Mouse (Mus musculus): ENCODE measurements at regions not wholly inside any gene's neighbourhood (a gene's known extent, or its start where the extent isn't known, plus 50 kb on each side); places are given as distances from the start of the nearest gene placed in this dataset.
A peak's percentile ranks its signal among the peaks of the same experiment; 100 is the strongest.

GRCm38 (mm10) chr12:32273474-32273873 is 65.0 kb upstream of the Pik3cg start:
- no peak for ATAC-seq (ENCODE audit: low FRiP score)
- WGBS, result 100% methylated on average over 1 of the region's 1 CpGs

GRCm38 (mm10) chr12:32279861-32280260 is 71.4 kb upstream of the Pik3cg start:
- ATAC-seq (ENCODE audit: low FRiP score) (no peak), DNase-seq (ENCODE audit: low spot score) (no peak)
- H3K9me3 ChIP-seq (ENCODE audit: control insufficient read depth, low read length), result no peaks in the 10 kb centered on the region
- H3K4me2 ChIP-seq (replicated peaks), result no peak overlapping the region
- no peaks in the 10 kb centered on the region for H3K4me1 ChIP-seq (replicated peaks; ENCODE audit: control insufficient read depth, insufficient read depth, low read length)
- H3K27me3 ChIP-seq (ENCODE audit: control insufficient read depth, insufficient read depth, low read length), result no peaks in the 10 kb centered on the region
- no peak overlapping the region for H3K9ac ChIP-seq
- H3K4me3 ChIP-seq (replicated peaks; ENCODE audit: low read length), result no peak overlapping the region
- 76% methylated on average over 4 of the region's 4 CpGs for WGBS
- no peak overlapping the region for H3K27ac ChIP-seq
- H3K36me3 ChIP-seq (replicated peaks; ENCODE audit: control insufficient read depth, insufficient read depth), result no peaks in the 10 kb centered on the region

More at GRCm38 (mm10) chr12:32273474-32273873, 65.0 kb upstream of the Pik3cg start:
- Histone ChIP-seq H3K4me1 (replicated peaks; ENCODE audit: control insufficient read depth, insufficient read depth, low read length) (no peaks in the 10 kb centered on the region), H3K4me3 (replicated peaks; ENCODE audit: low read length) (no peak overlapping the region), H3K36me3 (replicated peaks; ENCODE audit: control insufficient read depth, insufficient read depth) (no peaks in the 10 kb centered on the region), H3K4me2 (replicated peaks) (no peak overlapping the region), H3K9ac (no peak overlapping the region), H3K27ac (no peak overlapping the region), H3K9me3 (ENCODE audit: control insufficient read depth, low read length) (peaks cover 13% of the 10 kb centered on the region; the same call in 1 of the 2 replicates), H3K27me3 (ENCODE audit: control insufficient read depth, insufficient read depth, low read length) (no peaks in the 10 kb centered on the region)
- DNase-seq (ENCODE audit: low spot score), result no peak

GRCm38 (mm10) chr12:32280309-32280708 is 71.8 kb upstream of the Pik3cg start:
- 91% methylated on average over 2 of the region's 2 CpGs for WGBS
- H3K9me3 ChIP-seq (ENCODE audit: control insufficient read depth, low read length), result no peaks in the 10 kb centered on the region
- H3K4me1 ChIP-seq (replicated peaks; ENCODE audit: control insufficient read depth, insufficient read depth, low read length), result no peaks in the 10 kb centered on the region
- H3K4me2 ChIP-seq (replicated peaks), result no peak overlapping the region
- H3K4me3 ChIP-seq (replicated peaks; ENCODE audit: low read length), result no peak overlapping the region
- no peak overlapping the region for H3K9ac ChIP-seq
- no peaks in the 10 kb centered on the region for H3K27me3 ChIP-seq (ENCODE audit: control insufficient read depth, insufficient read depth, low read length)
- DNase-seq (ENCODE audit: low spot score), result no peak
- H3K36me3 ChIP-seq (replicated peaks; ENCODE audit: control insufficient read depth, insufficient read depth), result no peaks in the 10 kb centered on the region
- ATAC-seq (ENCODE audit: low FRiP score), result no peak
- no peak overlapping the region for H3K27ac ChIP-seq

- Histone ChIP-seq H3K4me1 (replicated peaks; ENCODE audit: control insufficient read depth, insufficient read depth, low read length) (no peaks in the 10 kb centered on the region), H3K4me2 (replicated peaks) (no peak overlapping the region), H3K27ac (no peak overlapping the region), H3K9me3 (ENCODE audit: control insufficient read depth, low read length) (no peaks in the 10 kb centered on the region), H3K4me3 (replicated peaks; ENCODE audit: low read length) (no peak overlapping the region), H3K36me3 (replicated peaks; ENCODE audit: control insufficient read depth, insufficient read depth) (no peaks in the 10 kb centered on the region), H3K9ac (no peak overlapping the region), H3K27me3 (ENCODE audit: control insufficient read depth, insufficient read depth, low read length) (no peaks in the 10 kb centered on the region)
- DNase-seq (ENCODE audit: low spot score) (no peak), ATAC-seq (ENCODE audit: low FRiP score) (no peak)
- WGBS, result 73% methylated on average over 5 of the region's 5 CpGs
These were observed 74.1 kb upstream of the Pik3cg start for GRCm38 (mm10) chr12:32282371-32283163.

GRCm38 (mm10) chr12:32285039-32285438 is 76.6 kb upstream of the Pik3cg start:
- H3K4me1 ChIP-seq (replicated peaks; ENCODE audit: control insufficient read depth, insufficient read depth, low read length), result no peaks in the 10 kb centered on the region
- H3K36me3 ChIP-seq (replicated peaks; ENCODE audit: control insufficient read depth, insufficient read depth), result no peaks in the 10 kb centered on the region
- H3K4me2 ChIP-seq (replicated peaks), result no peak overlapping the region
- ATAC-seq (ENCODE audit: low FRiP score), result no peak
- H3K9ac ChIP-seq, result no peak overlapping the region
- H3K27me3 ChIP-seq (ENCODE audit: control insufficient read depth, insufficient read depth, low read length), result no peaks in the 10 kb centered on the region
- no peaks in the 10 kb centered on the region for H3K9me3 ChIP-seq (ENCODE audit: control insufficient read depth, low read length)
- WGBS, result 77% methylated on average over 2 of the region's 2 CpGs
- no peak overlapping the region for H3K27ac ChIP-seq
- no peak overlapping the region for H3K4me3 ChIP-seq (replicated peaks; ENCODE audit: low read length)
- DNase-seq (ENCODE audit: low spot score), result no peak

GRCm38 (mm10) chr12:32286652-32287051 is 78.2 kb upstream of the Pik3cg start:
- Histone ChIP-seq H3K4me3 (replicated peaks; ENCODE audit: low read length) (no peak overlapping the region), H3K27me3 (ENCODE audit: control insufficient read depth, insufficient read depth, low read length) (no peaks in the 10 kb centered on the region), H3K36me3 (replicated peaks; ENCODE audit: control insufficient read depth, insufficient read depth) (no peaks in the 10 kb centered on the region), H3K9ac (no peak overlapping the region), H3K4me2 (replicated peaks) (no peak overlapping the region), H3K9me3 (ENCODE audit: control insufficient read depth, low read length) (no peaks in the 10 kb centered on the region), H3K4me1 (replicated peaks; ENCODE audit: control insufficient read depth, insufficient read depth, low read length) (no peaks in the 10 kb centered on the region), H3K27ac (no peak overlapping the region)
- ATAC-seq (ENCODE audit: low FRiP score), result no peak
- no peak for DNase-seq (ENCODE audit: low spot score)
- 27% methylated on average over 5 of the region's 5 CpGs for WGBS

- Histone ChIP-seq H3K9ac (no peak overlapping the region), H3K9me3 (ENCODE audit: control insufficient read depth, low read length) (no peaks in the 10 kb centered on the region), H3K36me3 (replicated peaks; ENCODE audit: control insufficient read depth, insufficient read depth) (no peaks in the 10 kb centered on the region), H3K27me3 (ENCODE audit: control insufficient read depth, insufficient read depth, low read length) (no peaks in the 10 kb centered on the region), H3K4me1 (replicated peaks; ENCODE audit: control insufficient read depth, insufficient read depth, low read length) (no peaks in the 10 kb centered on the region), H3K27ac (no peak overlapping the region), H3K4me3 (replicated peaks; ENCODE audit: low read length) (no peak overlapping the region), H3K4me2 (replicated peaks) (no peak overlapping the region)
- ATAC-seq (ENCODE audit: low FRiP score), result no peak
- no peak for DNase-seq (ENCODE audit: low spot score)
- 85% methylated on average over 5 of the region's 5 CpGs for WGBS
These were observed 82.7 kb upstream of the Pik3cg start for GRCm38 (mm10) chr12:32291145-32291544.

- 28% methylated on average over 18 of the region's 18 CpGs for WGBS
- no peaks in the 10 kb centered on the region for H3K9me3 ChIP-seq (ENCODE audit: control insufficient read depth, low read length)
- no peak overlapping the region for H3K27ac ChIP-seq
- peak; percentile 85 for DNase-seq (ENCODE audit: low spot score)
- H3K4me3 ChIP-seq (replicated peaks; ENCODE audit: low read length), result peak overlapping the region; percentile 29
- H3K4me1 ChIP-seq (replicated peaks; ENCODE audit: control insufficient read depth, insufficient read depth, low read length), result no peaks in the 10 kb centered on the region
- peak overlapping the region; percentile 60 for H3K4me2 ChIP-seq (replicated peaks)
- peak; percentile 91 for ATAC-seq (ENCODE audit: low FRiP score)
- peak overlapping the region; percentile 52 for H3K9ac ChIP-seq
- H3K36me3 ChIP-seq (replicated peaks; ENCODE audit: control insufficient read depth, insufficient read depth), result no peaks in the 10 kb centered on the region
- H3K27me3 ChIP-seq (ENCODE audit: control insufficient read depth, insufficient read depth, low read length), result no peaks in the 10 kb centered on the region
These were observed 83.7 kb upstream of the Pik3cg start for GRCm38 (mm10) chr12:32291962-32292748.

GRCm38 (mm10) chr12:32292749-32293128 is 84.3 kb upstream of the Pik3cg start:
- no peak overlapping the region for H3K4me2 ChIP-seq (replicated peaks)
- no peaks in the 10 kb centered on the region for H3K4me1 ChIP-seq (replicated peaks; ENCODE audit: control insufficient read depth, insufficient read depth, low read length)
- H3K9ac ChIP-seq, result no peak overlapping the region
- no peak overlapping the region for H3K4me3 ChIP-seq (replicated peaks; ENCODE audit: low read length)
- no peak overlapping the region for H3K27ac ChIP-seq
- 77% methylated on average over 5 of the region's 5 CpGs for WGBS
- no peak for ATAC-seq (ENCODE audit: low FRiP score)
- H3K27me3 ChIP-seq (ENCODE audit: control insufficient read depth, insufficient read depth, low read length), result no peaks in the 10 kb centered on the region
- no peaks in the 10 kb centered on the region for H3K36me3 ChIP-seq (replicated peaks; ENCODE audit: control insufficient read depth, insufficient read depth)
- H3K9me3 ChIP-seq (ENCODE audit: control insufficient read depth, low read length), result no peaks in the 10 kb centered on the region
- DNase-seq (ENCODE audit: low spot score), result no peak
